Mouse (Mus musculus) lung, postnatal 0 days (tissue): Measurements from ENCODE around the gene Lrig2. TPM values are rescaled to one million over a fixed set of nuclear protein-coding genes. Genes with fewer than 3 reads are reported as not detected.
A peak's percentile ranks its signal among the peaks of the same experiment; 100 is the strongest.

Source experiments
- ATAC-seq: fragments of 200-750 bp; cut with Nextera tagmentation; 2 replicates; pipeline ENCODE4 v1.8.0; 2017; ENCODE audit warnings: moderate library complexity
- DNase-seq: peaks from one replicate; pipeline ENCODE4 v3.0.0-alpha.2; 2016; ENCODE audit warnings: low spot score
- H3K27ac ChIP-seq: fragments of 300-500 bp; sonication (generic); 2 replicates; pipeline ENCODE4 v1.5.1; 2014; ENCODE audit warnings: antibody characterized with exemption, mild to moderate bottlenecking, low read length, mixed read lengths
- H3K27me3 ChIP-seq: fragments of 300-500 bp; sonication (generic); replicated peaks from 2 replicates; pipeline ENCODE4 v1.6.1; 2014; ENCODE audit warnings: low read length, mixed read lengths; ENCODE audit not compliant: insufficient read depth
- H3K36me3 ChIP-seq: fragments of 300-500 bp; sonication (generic); 2 replicates; pipeline ENCODE4 v1.6.1; 2014; ENCODE audit warnings: low read length, mixed read lengths; ENCODE audit not compliant: insufficient read depth
- H3K4me1 ChIP-seq: fragments of 300-500 bp; sonication (generic); 2 replicates; pipeline ENCODE4 v1.6.1; 2014; ENCODE audit warnings: antibody characterized with exemption, low read depth, low read length, mixed read lengths; ENCODE audit not compliant: insufficient read depth
- H3K4me2 ChIP-seq: fragments of 300-500 bp; sonication (generic); replicated peaks from 2 replicates; pipeline ENCODE4 v1.6.1; 2014; ENCODE audit warnings: low read depth, mild to moderate bottlenecking, low read length, moderate library complexity, mixed read lengths
- H3K4me3 ChIP-seq: fragments of 300-500 bp; sonication (generic); 2 replicates; pipeline ENCODE4 v1.5.1; 2014; ENCODE audit warnings: low read depth, low read length
- H3K9ac ChIP-seq: fragments of 300-500 bp; sonication (generic); replicated peaks from 2 replicates; pipeline ENCODE4 v1.6.1; 2014; ENCODE audit warnings: low read depth, mild to moderate bottlenecking
- H3K9me3 ChIP-seq: fragments of 300-500 bp; sonication (generic); 2 replicates; pipeline ENCODE4 v1.6.1; 2016; ENCODE audit warnings: low read length, mixed read lengths
- CTCF ChIP-seq: IDR thresholded peaks from 2 replicates; pipeline ENCODE4 v1.5.1; 2016; ENCODE audit warnings: antibody characterized with exemption, mild to moderate bottlenecking
- EP300 ChIP-seq: IDR thresholded peaks from 2 replicates; pipeline ENCODE4 v1.6.1; 2016; ENCODE audit warnings: antibody characterized with exemption, mild to moderate bottlenecking, control low read depth
- WGBS: fragments of 180-500 bp; shearing (Covaris S2); extraction: QIAGEN DNeasy Blood & Tissue Kit; methylation state at CpG from one replicate; pipeline ENCODE4 v1.1.7; 2014; 5-methylcytosine and 5-hydroxymethylcytosine counted together
- polyA plus RNA-seq: library from polyadenylated mRNA; unstranded; fragments of >200 nt; fragmentation: Nextera tagmentation; extraction: Ambion mirVana; gene quantifications from 2 replicates; pipeline ENCODE4 v1.2.1, GENCODE M21; 2015

The Lrig2 gene
- polyA plus RNA-seq, 1 experiment from 2014 or later: 9.4 TPM

DNA sequence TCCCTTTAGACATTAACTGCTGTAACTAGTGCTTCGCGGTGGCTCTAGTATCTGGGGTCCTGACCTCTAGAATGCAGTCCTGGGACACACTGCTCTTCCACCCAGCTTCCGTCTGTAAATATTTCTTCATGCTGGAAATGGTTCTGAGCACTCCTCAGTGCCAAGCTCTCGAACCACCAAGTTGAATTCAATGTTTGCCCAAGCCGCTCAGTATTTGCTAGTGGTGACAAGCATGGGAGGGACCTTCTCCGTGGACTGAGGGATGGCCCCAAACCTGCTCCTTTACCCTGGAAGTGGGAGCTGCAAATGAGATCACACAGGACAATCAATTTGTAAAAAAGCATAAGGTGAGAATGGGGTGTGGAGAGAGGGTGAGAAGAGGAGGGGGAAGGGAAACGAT lies 70.3 kb downstream of the Lrig2 start:
- no peak overlapping the region for H3K9ac ChIP-seq
- no peak for TF ChIP-seq CTCF
- peak; percentile 62 for TF ChIP-seq EP300
- peak; percentile 89 for DNase-seq
- peaks cover 21% of the 10 kb centered on the region; the same call in 1 of the 2 replicates for H3K4me1 ChIP-seq
- WGBS: 30% methylated on average over 7 of the region's 7 CpGs
- ATAC-seq: peak; percentile 77
- H3K4me2 ChIP-seq: peak overlapping the region; percentile 43
- no peaks in the 10 kb centered on the region for H3K9me3 ChIP-seq
- H3K4me3 ChIP-seq: peak overlapping the region; percentile 9; the same call in 1 of the 2 replicates
- no peaks in the 10 kb centered on the region for H3K27me3 ChIP-seq
- H3K27ac ChIP-seq: peak overlapping the region; percentile 91
- no peaks in the 10 kb centered on the region for H3K36me3 ChIP-seq

DNA sequence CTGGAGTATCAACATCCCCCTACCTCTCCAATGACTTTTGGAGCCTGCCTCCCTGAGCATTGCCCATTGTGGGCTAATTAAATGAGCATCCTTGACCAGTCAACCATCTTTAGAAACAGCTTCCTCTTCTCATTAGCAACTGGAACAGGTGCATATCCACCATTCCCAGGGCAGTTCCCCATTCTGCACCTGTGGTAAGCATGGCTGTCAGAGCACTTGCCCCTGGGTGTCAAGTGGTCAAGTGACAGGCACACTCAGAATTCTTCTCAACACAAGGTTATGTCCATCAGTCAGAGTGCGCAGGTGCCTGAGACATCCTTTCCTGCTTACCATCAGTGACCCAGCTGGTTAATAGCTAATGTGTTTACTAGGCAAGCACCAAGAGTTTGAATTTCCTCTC lies 72.9 kb downstream of the Lrig2 start:
- WGBS: 84% methylated on average over 1 of the region's 1 CpGs
- Histone ChIP-seq H3K4me1 (peaks cover 23% of the 10 kb centered on the region; the same call in 1 of the 2 replicates), H3K36me3 (no peaks in the 10 kb centered on the region), H3K4me3 (no peak overlapping the region), H3K27ac (no peak overlapping the region), H3K9me3 (no peaks in the 10 kb centered on the region), H3K4me2 (no peak overlapping the region), H3K27me3 (no peaks in the 10 kb centered on the region), H3K9ac (no peak overlapping the region)
- DNase-seq (no peak), ATAC-seq (no peak)
- no peak for TF ChIP-seq CTCF
- TF ChIP-seq EP300: no peak

DNA sequence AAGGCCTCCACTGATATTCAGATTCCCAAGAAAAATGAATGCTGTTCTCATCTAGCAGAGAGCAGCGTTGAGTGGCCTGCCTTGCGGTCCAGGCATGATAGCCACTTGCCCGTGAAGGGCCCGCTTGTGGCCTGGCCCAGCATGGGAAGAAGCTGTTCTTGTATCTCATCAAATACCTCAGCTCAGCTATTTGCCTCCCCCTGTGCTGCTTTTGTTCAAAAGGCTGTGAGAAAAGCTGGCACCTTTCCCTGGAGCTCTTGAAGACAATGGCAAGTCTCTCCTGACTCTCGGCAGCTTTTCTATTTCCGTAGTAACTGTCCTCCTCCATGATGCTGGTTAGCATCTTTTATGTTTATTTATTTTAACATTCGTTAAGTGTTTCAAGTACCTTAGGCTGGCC lies 74.1 kb downstream of the Lrig2 start:
- Histone ChIP-seq H3K27ac (no peak overlapping the region), H3K4me2 (no peak overlapping the region), H3K27me3 (no peaks in the 10 kb centered on the region), H3K4me3 (no peak overlapping the region), H3K4me1 (peaks cover 23% of the 10 kb centered on the region; the same call in 1 of the 2 replicates), H3K9me3 (no peaks in the 10 kb centered on the region), H3K9ac (no peak overlapping the region), H3K36me3 (no peaks in the 10 kb centered on the region)
- TF ChIP-seq CTCF: no peak
- no peak for TF ChIP-seq EP300
- DNase-seq (peak; percentile 35), ATAC-seq (no peak)
- 53% methylated on average over 7 of the region's 7 CpGs for WGBS

DNA sequence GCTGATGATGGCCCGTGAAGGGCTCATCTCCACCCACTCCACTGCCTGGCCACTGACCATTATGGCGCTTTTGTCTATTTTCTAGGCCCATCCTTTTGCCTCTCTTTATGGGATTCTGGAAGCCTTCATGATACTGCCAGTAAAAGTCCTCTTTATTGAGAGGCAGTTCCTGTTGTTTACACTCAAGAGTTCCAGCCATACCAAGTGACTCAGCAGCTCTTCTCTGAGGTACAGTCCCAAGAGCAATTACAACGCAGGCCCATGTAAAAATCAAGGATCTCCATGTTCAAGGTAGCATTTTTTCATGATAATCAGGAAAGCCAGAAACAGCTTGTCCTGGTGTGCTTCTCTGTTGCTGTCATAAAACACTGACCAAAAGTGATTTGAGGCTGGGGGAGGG lies 75.8 kb downstream of the Lrig2 start:
- DNase-seq (peak; percentile 41), ATAC-seq (no peak)
- no peaks in the 10 kb centered on the region for H3K27me3 ChIP-seq
- no peak overlapping the region for H3K27ac ChIP-seq
- peak; percentile 90 for TF ChIP-seq EP300
- no peak for TF ChIP-seq CTCF
- H3K9me3 ChIP-seq: no peaks in the 10 kb centered on the region
- H3K4me2 ChIP-seq: no peak overlapping the region
- peaks cover 17% of the 10 kb centered on the region; the same call in 1 of the 2 replicates for H3K4me1 ChIP-seq
- H3K9ac ChIP-seq: no peak overlapping the region
- H3K4me3 ChIP-seq: no peak overlapping the region
- 79% methylated on average over 3 of the region's 3 CpGs for WGBS
- H3K36me3 ChIP-seq: no peaks in the 10 kb centered on the region

DNA sequence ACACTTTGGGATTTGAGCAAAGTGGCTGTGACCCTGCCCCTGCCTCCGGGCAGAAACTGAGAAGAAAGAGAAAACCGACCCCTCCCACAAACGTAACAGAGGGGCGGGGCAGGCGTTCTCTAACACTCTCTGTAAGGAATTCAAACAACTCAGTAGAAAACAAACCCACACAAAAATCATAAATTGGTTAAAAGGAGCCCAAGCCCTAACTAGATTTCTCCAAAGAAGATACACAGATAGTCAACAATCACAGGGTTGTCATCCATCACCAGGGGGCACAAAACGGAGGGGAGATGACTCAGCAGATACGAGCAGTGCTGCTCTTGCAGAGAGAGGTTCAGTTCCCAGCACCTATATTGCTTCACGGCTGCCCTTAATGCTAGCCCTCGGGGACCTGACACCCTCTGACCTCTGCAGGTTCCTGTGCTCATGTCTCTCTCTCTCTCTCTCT lies 77.4 kb downstream of the Lrig2 start:
- Histone ChIP-seq H3K4me3 (peak overlapping the region; percentile 23), H3K27ac (no peak overlapping the region), H3K27me3 (no peaks in the 10 kb centered on the region), H3K4me2 (peak overlapping the region; percentile 48), H3K9me3 (no peaks in the 10 kb centered on the region), H3K4me1 (peaks cover 8% of the 10 kb centered on the region; the same call in 1 of the 2 replicates), H3K9ac (no peak overlapping the region), H3K36me3 (no peaks in the 10 kb centered on the region)
- ATAC-seq (no peak), DNase-seq (peak; percentile 35)
- 0 out of 2 replicates have a peak, but pooled peaks have one; percentile 14 for TF ChIP-seq CTCF
- TF ChIP-seq EP300: no peak
- 6% methylated on average over 9 of the region's 9 CpGs for WGBS

DNA sequence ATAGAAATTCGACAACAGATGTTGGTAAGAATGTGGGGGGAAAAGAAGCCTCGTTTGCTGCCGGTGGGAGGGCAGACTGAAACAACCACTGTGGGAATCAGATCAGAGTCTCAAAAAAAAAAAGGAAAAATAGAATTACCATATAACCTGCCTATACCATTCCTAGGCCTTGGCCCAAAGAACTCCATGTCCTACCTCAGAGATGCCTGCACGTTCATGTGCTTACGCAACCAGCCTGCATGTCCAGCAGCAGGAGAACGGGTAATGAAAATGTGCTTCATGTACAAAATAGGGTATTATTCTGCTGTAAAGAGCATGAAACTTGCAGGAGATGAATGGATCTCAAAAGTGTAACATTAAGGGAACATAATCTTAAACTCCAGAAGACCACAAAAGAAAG lies 79.1 kb downstream of the Lrig2 start:
- Histone ChIP-seq H3K9me3 (no peaks in the 10 kb centered on the region), H3K4me2 (no peak overlapping the region), H3K4me3 (no peak overlapping the region), H3K9ac (no peak overlapping the region), H3K4me1 (peaks cover 8% of the 10 kb centered on the region; the same call in 1 of the 2 replicates), H3K27me3 (no peaks in the 10 kb centered on the region), H3K27ac (no peak overlapping the region), H3K36me3 (no peaks in the 10 kb centered on the region)
- TF ChIP-seq EP300 (no peak), CTCF (no peak)
- 55% methylated on average over 6 of the region's 6 CpGs for WGBS
- peak; percentile 31 for DNase-seq
- no peak for ATAC-seq

DNA sequence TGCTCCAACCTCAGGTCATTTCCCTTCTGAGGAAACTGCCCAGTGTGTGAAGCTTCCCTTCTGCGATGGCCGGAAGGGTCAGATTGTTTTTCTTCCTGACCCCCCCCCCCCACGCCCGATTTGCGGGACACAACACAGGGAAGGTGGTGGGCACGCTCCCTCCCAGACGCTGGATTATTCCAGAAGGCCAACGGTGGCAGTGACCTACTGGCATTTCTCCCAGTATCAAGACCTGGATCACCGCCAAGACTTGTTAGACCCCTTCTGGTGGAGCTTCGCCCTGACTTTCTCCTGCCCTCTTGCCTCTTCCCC lies 79.9 kb downstream of the Lrig2 start:
- DNase-seq: peak; percentile 67
- Histone ChIP-seq H3K9me3 (no peaks in the 10 kb centered on the region), H3K4me3 (no peak overlapping the region), H3K27ac (peak overlapping the region; percentile 71; the same call in 1 of the 2 replicates), H3K27me3 (no peaks in the 10 kb centered on the region), H3K36me3 (no peaks in the 10 kb centered on the region), H3K4me2 (no peak overlapping the region), H3K9ac (no peak overlapping the region), H3K4me1 (peaks cover 8% of the 10 kb centered on the region; the same call in 1 of the 2 replicates)
- peak; percentile 53 for TF ChIP-seq EP300
- no peak for TF ChIP-seq CTCF
- peak; percentile 88 for ATAC-seq
- WGBS: 14% methylated on average over 9 of the region's 10 CpGs
